Mouse (Mus musculus): ENCODE results near the gene Zbp1.

Zbp1 gene

GRCm38 (mm10) chr2:173175703-173176102 is 43.0 kb downstream of the Zbp1 start:
- DNase-seq = no peak

GRCm38 (mm10) chr2:173174569-173174968 is 44.2 kb downstream of the Zbp1 start:
- no peak for DNase-seq

- no peak for DNase-seq
Observed at GRCm38 (mm10) chr2:173173521-173174511, 44.9 kb downstream of the Zbp1 start.

- no peak for DNase-seq
Observed at GRCm38 (mm10) chr2:173173008-173173407, 45.7 kb downstream of the Zbp1 start.

GRCm38 (mm10) chr2:173172386-173172785 is 46.3 kb downstream of the Zbp1 start:
- DNase-seq = no peak

GRCm38 (mm10) chr2:173171956-173172355 is 46.8 kb downstream of the Zbp1 start:
- DNase-seq = no peak

- DNase-seq = no peak
Observed at GRCm38 (mm10) chr2:173171470-173171869, 47.3 kb downstream of the Zbp1 start.

- DNase-seq = no peak
Observed at GRCm38 (mm10) chr2:173170715-173171114, 48.0 kb downstream of the Zbp1 start.

GRCm38 (mm10) chr2:173170081-173170480 is 48.6 kb downstream of the Zbp1 start:
- DNase-seq = no peak

GRCm38 (mm10) chr2:173168411-173168851 is 50.3 kb downstream of the Zbp1 start:
- no peak for DNase-seq

GRCm38 (mm10) chr2:173165357-173165756 is 53.4 kb downstream of the Zbp1 start:
- no peak for DNase-seq

- DNase-seq = no peak
Observed at GRCm38 (mm10) chr2:173164946-173165345, 53.8 kb downstream of the Zbp1 start.

GRCm38 (mm10) chr2:173164358-173164757 is 54.4 kb downstream of the Zbp1 start:
- no peak for DNase-seq

- DNase-seq = no peak
Observed at GRCm38 (mm10) chr2:173163380-173163779, 55.3 kb downstream of the Zbp1 start.

GRCm38 (mm10) chr2:173159354-173160311 is 59.1 kb downstream of the Zbp1 start:
- DNase-seq = no peak

- DNase-seq = no peak
Observed at GRCm38 (mm10) chr2:173158390-173159055, 60.2 kb downstream of the Zbp1 start.

- DNase-seq = no peak
Observed at GRCm38 (mm10) chr2:173157871-173158270, 60.9 kb downstream of the Zbp1 start.

GRCm38 (mm10) chr2:173157376-173157775 is 61.3 kb downstream of the Zbp1 start:
- DNase-seq = no peak

- no peak for DNase-seq
Observed at GRCm38 (mm10) chr2:173156923-173157322, 61.8 kb downstream of the Zbp1 start.

Data from cerebellum, adult 11-12 months (tissue).